8 mouse cellular contexts compared by ENCODE assay signal in the genomic region with DNA sequence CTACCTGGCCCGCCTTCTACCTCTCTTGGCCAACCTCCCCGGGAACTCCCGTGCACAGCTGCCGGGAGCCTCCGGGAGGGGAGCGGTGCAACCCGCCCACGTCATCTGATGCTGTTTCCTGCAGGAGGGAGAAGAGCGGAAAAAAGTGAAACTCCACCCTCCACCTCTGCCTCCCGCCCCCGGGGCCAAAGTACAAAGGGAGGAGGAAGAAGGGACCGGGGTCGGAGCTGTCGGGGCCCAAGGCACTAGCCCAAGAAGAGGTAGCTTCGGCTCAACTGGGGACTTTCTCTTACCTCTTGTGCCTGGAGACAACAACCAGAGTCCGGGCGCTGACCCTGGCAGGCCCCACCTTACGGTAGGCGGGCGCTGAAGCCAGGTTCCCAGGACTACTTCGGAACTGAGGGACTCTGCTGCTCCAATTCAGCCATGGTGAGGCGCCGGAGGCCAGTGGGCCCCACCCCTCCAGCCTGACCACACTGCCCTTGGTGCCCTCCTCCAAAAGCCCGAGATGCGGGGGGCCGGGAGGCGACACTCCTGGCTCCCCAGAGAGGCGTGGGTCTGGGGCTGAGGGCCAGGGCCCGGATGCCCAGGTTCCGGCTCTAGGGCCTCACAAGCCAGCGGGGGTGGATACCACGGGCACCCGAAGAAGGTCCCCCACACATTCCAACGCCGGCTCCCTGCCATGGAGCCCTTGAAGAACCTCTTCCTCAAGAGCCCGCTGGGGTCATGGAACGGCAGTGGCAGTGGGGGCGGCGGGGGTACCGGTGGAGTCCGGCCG. TPM values are rescaled to one million over a fixed set of nuclear protein-coding genes. Genes with fewer than 3 reads are reported as not detected.
A peak's percentile ranks its signal among the peaks of the same experiment; 100 is the strongest.
DNase-seq lines count a peak whose midpoint lies in the region; ATAC-seq and TF ChIP-seq lines count a peak whose summit lies in the region.

No protein-coding gene starts in this region.

- H3K9ac ChIP-seq in hindbrain, embryonic 12.5 days, result peak overlapping the region; percentile 73

- CTCF ChIA-PET in Patski (lab: Charles Lee), result interaction anchor here (1.6 to 2.5 kb wide), 5 partner anchors 21 to 122 kb away, joined by 6 to 10 read pairs (median 6); a partner anchor contains a TSS

- POLR2A ChIA-PET in Patski (lab: Charles Lee), result interaction anchor here (0.7 to 2.5 kb wide), 9 partner anchors 8 to 498 kb away, joined by 3 to 6 read pairs (median 3); a partner anchor contains a TSS

- peak overlapping the region; percentile 90 for H3K4me3 ChIP-seq in hindbrain, embryonic 12.5 days

- in situ Hi-C loops in Patski (cut with MboI; ENCODE audit: low pct_unique_long_range_greater_than_20kb), result no loop called here

- H3K4me2 ChIP-seq in hindbrain, embryonic 12.5 days (replicated peaks), result peak overlapping the region; percentile 100

- peak; percentile 44 for ATAC-seq in Patski
- ATAC-seq in hindbrain, embryonic 12.5 days (ENCODE audit: low FRiP score), result peak; percentile 16; the same call in 1 of the 2 replicates

- peaks cover 55% of the 10 kb centered on the region for H3K4me1 ChIP-seq in hindbrain, embryonic 12.5 days

- H3K36me3 ChIP-seq in hindbrain, embryonic 12.5 days, result peaks cover 47% of the 10 kb centered on the region

- no peaks in the 10 kb centered on the region for H3K27me3 ChIP-seq in Patski
- H3K27me3 ChIP-seq in hindbrain, embryonic 12.5 days, result no peaks in the 10 kb centered on the region

- H3K27ac ChIP-seq in hindbrain, embryonic 12.5 days, result peak overlapping the region; percentile 74

- peak; percentile 42 for DNase-seq in Patski (ENCODE audit: low read depth, low spot score)
- DNase-seq in cerebellum, postnatal 14 days, result peak; percentile 68 to 69
- peak; percentile 58 to 61 for DNase-seq in frontal cortex, postnatal 14 days (ENCODE audit: low spot score in 2 of 2)
- DNase-seq in layer of hippocampus, postnatal 10 days (ENCODE audit: low spot score in 2 of 2), result peak; percentile 62 to 73
- peak; percentile 95 for DNase-seq in lung, postnatal 10 days
- DNase-seq in ovary, postnatal 14 days (ENCODE audit: low spot score), result peak; percentile 74
- peak; percentile 86 to 91 for DNase-seq in thymus, postnatal 10 days (ENCODE audit: low spot score in 2 of 2)

- H3K9me3 ChIP-seq in hindbrain, embryonic 12.5 days (replicated peaks), result no peaks in the 10 kb centered on the region

- no peak for TF ChIP-seq CTCF in Patski (IDR thresholded peaks at IDR 0.05)

- 11% methylated on average over 42 of the region's 42 CpGs for WGBS in hindbrain, embryonic 12.5 days

RNA-seq across cellular contexts. Expression of a gene that starts 1.0 kb away (rescaled TPM):
- 78.8 TPM for polyA plus RNA-seq in Patski (2021)
- polyA plus RNA-seq in hindbrain, embryonic 12.5 days (2016; fragmentation: Nextera tagmentation; extraction: Ambion mirVana), result 34.6 and 35.0 TPM in 2 replicates
- 10 to 100 TPM; 69.7 to 82.6 TPM for total RNA-seq in layer of hippocampus, postnatal 10 days (2021)

RNA-seq across cellular contexts. Expression of a gene that starts 1.2 kb away (rescaled TPM):
- polyA plus RNA-seq in Patski (2021), result 45.5 TPM
- 21.5 and 23.3 TPM in 2 replicates for polyA plus RNA-seq in hindbrain, embryonic 12.5 days (2016; fragmentation: Nextera tagmentation; extraction: Ambion mirVana)
- total RNA-seq in layer of hippocampus, postnatal 10 days (2021), result 10 to 100 TPM; 13.0 to 16.1 TPM

RNA-seq across cellular contexts. Expression of a gene that starts 14.4 kb away (rescaled TPM):
- 0.06 TPM for polyA plus RNA-seq in Patski (2021)
- polyA plus RNA-seq in hindbrain, embryonic 12.5 days (2016; fragmentation: Nextera tagmentation; extraction: Ambion mirVana), result not detected in 2 replicates
- total RNA-seq in layer of hippocampus, postnatal 10 days (2021), result not detected

RNA-seq across cellular contexts. Expression of a gene that starts 26.2 kb away (rescaled TPM):
- 18.1 TPM for polyA plus RNA-seq in Patski (2021)
- 22.4 and 25.4 TPM in 2 replicates for polyA plus RNA-seq in hindbrain, embryonic 12.5 days (2016; fragmentation: Nextera tagmentation; extraction: Ambion mirVana)
- total RNA-seq in layer of hippocampus, postnatal 10 days (2021), result 10 to 100 TPM; 30.0 to 34.2 TPM

RNA-seq across cellular contexts. Expression of a gene that starts 36.4 kb away (rescaled TPM):
- 39.7 TPM for polyA plus RNA-seq in Patski (2021)
- 10.8 and 12.1 TPM in 2 replicates for polyA plus RNA-seq in hindbrain, embryonic 12.5 days (2016; fragmentation: Nextera tagmentation; extraction: Ambion mirVana)
- total RNA-seq in layer of hippocampus, postnatal 10 days (2021), result 10 to 100 TPM; 33.4 to 41.1 TPM

Comparison
In these comparisons a context has a peak if more than half of its experiments do, and no peak if none do; other contexts are left out.
1. Peak in every context shown above with its lines: DNase-seq, ATAC-seq, H3K4me3 ChIP-seq and H3K27ac ChIP-seq.
2. DNase-seq: peak in every context shown above with its lines; median percentile 95 in lung, postnatal 10 days; 88 in thymus, postnatal 10 days; 74 in ovary, postnatal 14 days; 68 in cerebellum, postnatal 14 days; 68 in layer of hippocampus, postnatal 10 days; 60 in frontal cortex, postnatal 14 days; 42 in Patski.